In genomic region chr3:86859791-86860190, GRCm38 (mm10) we compare ENCODE assay signal across 24 mouse cellular contexts.
"Had no signal": no experiment of that assay in that cellular context is flagged by ENCODE, and none has a peak within 500 bp of the region (broad histone marks: within the 10 kb centered on the region; RNA-seq: fewer than 3 reads in every experiment).

No protein-coding gene starts in this region.

- H3K9me3 ChIP-seq: heart, embryonic 13.5 days; heart, embryonic 15.5 days; hindbrain, embryonic 13.5 days; hindbrain, embryonic 15.5 days; limb, embryonic 13.5 days; limb, embryonic 15.5 days; liver, embryonic 12.5 days had no signal

- H3K4me3 ChIP-seq: heart, embryonic 13.5 days; heart, embryonic 15.5 days; hindbrain, embryonic 13.5 days; hindbrain, embryonic 15.5 days; layer of hippocampus, adult 2 months; left cerebral cortex, adult 2 months; limb, embryonic 13.5 days; limb, embryonic 15.5 days; liver, embryonic 12.5 days had no signal

- H3K27me3 ChIP-seq: heart, embryonic 13.5 days; heart, embryonic 15.5 days; hindbrain, embryonic 13.5 days; hindbrain, embryonic 15.5 days; limb, embryonic 13.5 days; limb, embryonic 15.5 days; liver, embryonic 12.5 days had no signal

- H3K9ac ChIP-seq: heart, embryonic 13.5 days; heart, embryonic 15.5 days; hindbrain, embryonic 13.5 days; hindbrain, embryonic 15.5 days; limb, embryonic 13.5 days; limb, embryonic 15.5 days; liver, embryonic 12.5 days; liver, embryonic 14.5 days had no signal

- H3K4me1 ChIP-seq: liver, embryonic 12.5 days had no signal

- ATAC-seq: hindbrain, postnatal 0 days; intestine, embryonic 16.5 days; liver, embryonic 12.5 days had no signal

- H3K27ac ChIP-seq: heart, embryonic 13.5 days; heart, embryonic 15.5 days; hindbrain, embryonic 13.5 days; hindbrain, embryonic 15.5 days; hindbrain, postnatal 0 days; layer of hippocampus, adult 2 months; left cerebral cortex, adult 2 months; limb, embryonic 13.5 days; limb, embryonic 15.5 days; liver, embryonic 12.5 days; liver, embryonic 14.5 days had no signal

- H3K36me3 ChIP-seq: heart, embryonic 13.5 days; heart, embryonic 15.5 days; hindbrain, embryonic 13.5 days; hindbrain, embryonic 15.5 days; limb, embryonic 13.5 days; limb, embryonic 15.5 days; liver, embryonic 12.5 days had no signal

- H3K4me2 ChIP-seq: heart, embryonic 11.5 days; heart, embryonic 13.5 days; heart, embryonic 15.5 days; hindbrain, embryonic 13.5 days; hindbrain, embryonic 15.5 days; limb, embryonic 13.5 days; limb, embryonic 15.5 days; liver, embryonic 12.5 days had no signal

- DNase-seq: gastrocnemius, postnatal 14 days; gastrocnemius, postnatal 36 days; heart, adult 18-20 months; heart, postnatal 14 days; heart, postnatal 36 days; kidney, adult 11 months; kidney, adult 8-10 months; kidney, postnatal 10 days; kidney, postnatal 25 days; kidney, postnatal 4 days; left cerebral cortex, postnatal 4 days had no signal
